Mouse (Mus musculus) CD8-positive naive resting alpha-beta T cell, adult 2 months (primary cell): Measurements from ENCODE around the gene Ank.
A peak's percentile ranks its signal among the peaks of the same experiment; 100 is the strongest.

ENCODE experiments used
- DNase-seq, 2 experiments: peaks; one replicate each; pipeline ENCODE4 v3.0.0; 2022; ENCODE audit warnings: low read depth in 2 of 2, low spot score in 2 of 2

The Ank gene

GRCm38 (mm10) chr15:27571179-27571578 is 104.7 kb downstream of the Ank start:
- no peak for DNase-seq

- no peak for DNase-seq
Measured at GRCm38 (mm10) chr15:27574992-27575781, 108.7 kb downstream of the Ank start.

- no peak for DNase-seq
Measured at GRCm38 (mm10) chr15:27575932-27576331, 109.5 kb downstream of the Ank start.

- no peak for DNase-seq
Measured at GRCm38 (mm10) chr15:27576886-27577285, 110.4 kb downstream of the Ank start.

GRCm38 (mm10) chr15:27577915-27578780 is 111.7 kb downstream of the Ank start:
- DNase-seq: no peak

GRCm38 (mm10) chr15:27578918-27579317 is 112.4 kb downstream of the Ank start:
- no peak for DNase-seq

GRCm38 (mm10) chr15:27579853-27580252 is 113.4 kb downstream of the Ank start:
- DNase-seq: no peak

- DNase-seq: no peak
Measured at GRCm38 (mm10) chr15:27580771-27581170, 114.3 kb downstream of the Ank start.

- DNase-seq: no peak
Measured at GRCm38 (mm10) chr15:27581640-27582039, 115.2 kb downstream of the Ank start.

- peak in 1 of 2 experiments; percentile 46 for DNase-seq
Measured at GRCm38 (mm10) chr15:27582428-27582827, 116.0 kb downstream of the Ank start.

GRCm38 (mm10) chr15:27583042-27583441 is 116.6 kb downstream of the Ank start:
- peak; percentile 31 to 39 for DNase-seq

- no peak for DNase-seq
Measured at GRCm38 (mm10) chr15:27583620-27584019, 117.1 kb downstream of the Ank start.

- DNase-seq: no peak
Measured at GRCm38 (mm10) chr15:27585466-27586092, 119.1 kb downstream of the Ank start.

GRCm38 (mm10) chr15:27586093-27586480 is 119.6 kb downstream of the Ank start:
- DNase-seq: no peak

GRCm38 (mm10) chr15:27588087-27588826 is 121.8 kb downstream of the Ank start:
- DNase-seq: no peak

GRCm38 (mm10) chr15:27590812-27591211 is 124.3 kb downstream of the Ank start:
- DNase-seq: no peak

GRCm38 (mm10) chr15:27592620-27593320 is 126.3 kb downstream of the Ank start:
- DNase-seq: peak in 1 of 2 experiments; percentile 20

- no peak for DNase-seq
Measured at GRCm38 (mm10) chr15:27593717-27594116, 127.2 kb downstream of the Ank start.

GRCm38 (mm10) chr15:27594973-27595372 is 128.5 kb downstream of the Ank start:
- no peak for DNase-seq

GRCm38 (mm10) chr15:27595560-27595959 is 129.1 kb downstream of the Ank start:
- no peak for DNase-seq
